Mouse (Mus musculus): ENCODE results near the gene Cacnb1. TPM values are rescaled to one million over a fixed set of nuclear protein-coding genes. Genes with fewer than 3 reads are reported as not detected.
A peak's percentile ranks its signal among the peaks of the same experiment; 100 is the strongest.

The Cacnb1 gene
- polyA plus RNA-seq, 1 experiment from 2014 or later, result 6.1 TPM

DNA sequence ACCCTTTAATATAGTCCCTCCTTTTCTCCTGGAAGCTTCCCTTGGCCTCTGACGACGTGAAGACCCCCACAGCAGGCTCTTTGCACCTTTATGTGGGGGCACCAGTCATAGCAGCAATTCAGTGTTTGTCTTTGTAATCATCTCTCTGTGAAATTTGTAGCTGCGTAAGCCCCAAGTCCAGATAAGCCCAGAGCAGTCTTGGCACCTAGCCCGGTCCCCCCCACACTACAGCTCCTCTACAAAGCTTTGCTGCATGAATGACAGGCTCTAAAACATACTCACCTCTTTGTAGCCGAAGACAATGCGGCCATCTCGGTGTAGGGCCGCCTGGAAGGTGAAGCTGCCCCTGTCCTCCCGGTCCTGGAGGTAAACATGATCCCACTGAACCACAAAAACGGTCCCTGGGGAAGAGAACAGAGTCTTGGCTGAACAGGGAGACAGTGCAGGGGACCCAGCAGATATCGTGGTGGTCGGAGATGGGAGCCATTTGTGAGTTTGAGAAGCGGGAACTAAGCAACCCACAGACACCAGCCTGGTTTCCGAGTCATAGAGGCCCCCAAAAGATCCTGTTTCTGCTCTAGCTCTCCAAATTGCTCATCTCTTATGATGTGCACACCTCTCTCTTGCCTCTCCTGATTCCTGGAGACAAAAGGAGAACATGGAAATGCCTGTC lies 68.2 kb downstream of the Cacnb1 start:
- Histone ChIP-seq H3K4me1 (replicated peaks) (peaks cover 25% of the 10 kb centered on the region), H3K27ac (ENCODE audit: poor library complexity, severe bottlenecking) (no peak overlapping the region), H3K36me3 (no peaks in the 10 kb centered on the region), H3K4me3 (no peak overlapping the region), H3K9ac (no peak overlapping the region), H3K27me3 (replicated peaks) (0 out of 2 replicates have a peak, but pooled peaks cover 5% of the 10 kb centered on the region), H3K4me2 (0 out of 2 replicates have a peak overlapping the region, but pooled peaks have one; percentile 8), H3K9me3 (replicated peaks) (no peaks in the 10 kb centered on the region)
- ATAC-seq (ENCODE audit: insufficient number of reproducible peaks, low FRiP score), result no peak
- WGBS, result 39% methylated on average over 14 of the region's 14 CpGs

DNA sequence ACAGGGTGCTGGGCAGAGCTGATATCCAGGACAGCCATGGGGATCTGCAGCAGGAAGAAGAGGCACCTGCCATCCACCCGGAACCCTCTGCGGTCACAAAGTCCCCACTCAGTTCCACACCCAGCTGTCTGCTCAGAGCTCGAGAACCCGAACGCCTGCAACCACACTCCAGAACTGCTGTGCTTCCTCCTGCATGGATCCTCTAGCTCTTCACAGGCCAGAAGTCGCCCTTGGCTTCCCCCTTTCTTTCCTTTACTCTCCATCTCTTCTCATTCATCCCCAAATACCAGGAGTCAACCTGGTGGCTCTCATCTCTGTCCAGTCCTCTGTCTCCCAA lies 68.9 kb downstream of the Cacnb1 start:
- H3K27me3 ChIP-seq (replicated peaks), result 0 out of 2 replicates have a peak, but pooled peaks cover 5% of the 10 kb centered on the region
- no peaks in the 10 kb centered on the region for H3K9me3 ChIP-seq (replicated peaks)
- peaks cover 23% of the 10 kb centered on the region for H3K4me1 ChIP-seq (replicated peaks)
- H3K4me3 ChIP-seq, result no peak overlapping the region
- no peak overlapping the region for H3K4me2 ChIP-seq
- H3K36me3 ChIP-seq, result no peaks in the 10 kb centered on the region
- no peak overlapping the region for H3K27ac ChIP-seq (ENCODE audit: poor library complexity, severe bottlenecking)
- ATAC-seq (ENCODE audit: insufficient number of reproducible peaks, low FRiP score), result no peak
- no peak overlapping the region for H3K9ac ChIP-seq
- WGBS, result 78% methylated on average over 6 of the region's 6 CpGs

DNA sequence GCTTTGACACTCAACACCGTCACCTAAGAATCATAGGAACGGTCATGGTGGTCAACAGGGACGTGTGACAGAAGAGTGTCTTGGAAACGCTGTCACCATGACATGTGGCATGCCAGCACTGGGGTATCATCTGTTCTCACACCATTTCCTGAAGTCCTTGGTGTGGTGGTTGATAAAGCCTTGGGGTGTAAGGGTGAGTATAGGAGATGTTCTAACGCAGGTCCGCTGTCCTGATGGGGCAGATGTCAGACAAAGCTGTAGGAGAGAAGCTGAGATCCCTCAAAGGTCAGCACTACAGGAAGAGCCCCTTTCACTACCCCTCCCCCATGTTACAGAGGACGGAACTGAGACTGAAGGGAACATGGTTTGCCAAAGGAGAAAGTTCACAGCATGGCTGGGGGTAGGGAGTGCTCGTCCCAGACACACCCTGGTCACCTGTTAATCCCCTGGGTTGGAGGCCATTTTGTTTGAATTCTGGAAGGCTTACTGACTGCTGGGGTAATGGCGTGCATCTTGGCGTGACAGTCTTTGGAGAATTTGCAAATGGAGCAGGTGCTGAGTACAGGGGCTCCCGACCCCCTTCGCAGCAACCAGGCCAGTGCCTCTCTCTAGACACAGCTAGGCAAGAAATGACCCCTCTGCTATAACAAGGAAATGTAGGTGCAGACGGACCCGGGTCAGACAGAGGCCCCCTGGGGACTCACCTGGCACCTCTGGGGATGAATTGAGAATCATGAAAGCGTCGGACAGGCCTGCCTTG lies 69.5 kb downstream of the Cacnb1 start:
- Histone ChIP-seq H3K27ac (ENCODE audit: poor library complexity, severe bottlenecking) (no peak overlapping the region), H3K9ac (no peak overlapping the region), H3K4me3 (no peak overlapping the region), H3K4me1 (replicated peaks) (peaks cover 21% of the 10 kb centered on the region), H3K36me3 (no peaks in the 10 kb centered on the region), H3K4me2 (no peak overlapping the region), H3K9me3 (replicated peaks) (no peaks in the 10 kb centered on the region), H3K27me3 (replicated peaks) (0 out of 2 replicates have a peak, but pooled peaks cover 5% of the 10 kb centered on the region)
- WGBS, result 72% methylated on average over 16 of the region's 16 CpGs
- no peak for ATAC-seq (ENCODE audit: insufficient number of reproducible peaks, low FRiP score)

- Histone ChIP-seq H3K4me2 (no peak overlapping the region), H3K4me1 (replicated peaks) (peaks cover 21% of the 10 kb centered on the region), H3K27ac (ENCODE audit: poor library complexity, severe bottlenecking) (no peak overlapping the region), H3K27me3 (replicated peaks) (0 out of 2 replicates have a peak, but pooled peaks cover 5% of the 10 kb centered on the region), H3K36me3 (no peaks in the 10 kb centered on the region), H3K9me3 (replicated peaks) (no peaks in the 10 kb centered on the region), H3K4me3 (no peak overlapping the region), H3K9ac (no peak overlapping the region)
- no peak for ATAC-seq (ENCODE audit: insufficient number of reproducible peaks, low FRiP score)
- 74% methylated on average over 1 of the region's 1 CpGs for WGBS
Observed at GRCm38 (mm10) chr11:97952367-97953006, 70.3 kb downstream of the Cacnb1 start.

Small RNAs within 50 kb of the gene (microRNA-seq; reads per million reads assigned to microRNA genes)
- not detected for gene Gm27597

Other genes with a start within 250 kb of the Cacnb1 start
- gene 1700001P01Rik, start 247.1 kb downstream of the Cacnb1 start, polyA plus RNA-seq (2016; fragmentation: Nextera tagmentation; extraction: Ambion mirVana), result not detected in 2 replicates
- gene Rpl23, start 240.6 kb downstream of the Cacnb1 start, polyA plus RNA-seq (2016; fragmentation: Nextera tagmentation; extraction: Ambion mirVana), result 404 and 410 TPM in 2 replicates
- gene Lasp1, start 224.0 kb downstream of the Cacnb1 start, polyA plus RNA-seq (2016; fragmentation: Nextera tagmentation; extraction: Ambion mirVana), result 46.9 and 49.5 TPM in 2 replicates
- 6.9 and 7.4 TPM in 2 replicates for gene B230217C12Rik, start 182.3 kb downstream of the Cacnb1 start, polyA plus RNA-seq (2016; fragmentation: Nextera tagmentation; extraction: Ambion mirVana)
- gene Fbxo47, start 138.9 kb downstream of the Cacnb1 start, polyA plus RNA-seq (2016; fragmentation: Nextera tagmentation; extraction: Ambion mirVana), result 0.87 and 1.5 TPM in 2 replicates
- 0.31 TPM in 1 of 2 replicates, not detected in the other for gene Plxdc1, start 36.6 kb downstream of the Cacnb1 start, polyA plus RNA-seq (2016; fragmentation: Nextera tagmentation; extraction: Ambion mirVana)
- gene Arl5c, start 26.9 kb downstream of the Cacnb1 start, polyA plus RNA-seq (2016; fragmentation: Nextera tagmentation; extraction: Ambion mirVana), result 3.4 and 3.9 TPM in 2 replicates
- 654 and 675 TPM in 2 replicates for gene Rpl19, start 3.7 kb upstream of the Cacnb1 start, polyA plus RNA-seq (2016; fragmentation: Nextera tagmentation; extraction: Ambion mirVana)
- gene Stac2, start 30.4 kb upstream of the Cacnb1 start, polyA plus RNA-seq (2016; fragmentation: Nextera tagmentation; extraction: Ambion mirVana), result 0.47 and 0.63 TPM in 2 replicates
- 13.3 and 14.8 TPM in 2 replicates for gene Fbxl20, start 127.4 kb upstream of the Cacnb1 start, polyA plus RNA-seq (2016; fragmentation: Nextera tagmentation; extraction: Ambion mirVana)
- 46.3 TPM in 2 replicates for gene Med1, start 170.3 kb upstream of the Cacnb1 start, polyA plus RNA-seq (2016; fragmentation: Nextera tagmentation; extraction: Ambion mirVana)
- gene Cdk12, start 180.0 kb upstream of the Cacnb1 start, polyA plus RNA-seq (2016; fragmentation: Nextera tagmentation; extraction: Ambion mirVana), result 9.4 and 10.6 TPM in 2 replicates